Mouse (Mus musculus): ENCODE data around the gene Ltb4r1.
A peak's percentile ranks its signal among the peaks of the same experiment; 100 is the strongest.

The Ltb4r1 gene

DNA sequence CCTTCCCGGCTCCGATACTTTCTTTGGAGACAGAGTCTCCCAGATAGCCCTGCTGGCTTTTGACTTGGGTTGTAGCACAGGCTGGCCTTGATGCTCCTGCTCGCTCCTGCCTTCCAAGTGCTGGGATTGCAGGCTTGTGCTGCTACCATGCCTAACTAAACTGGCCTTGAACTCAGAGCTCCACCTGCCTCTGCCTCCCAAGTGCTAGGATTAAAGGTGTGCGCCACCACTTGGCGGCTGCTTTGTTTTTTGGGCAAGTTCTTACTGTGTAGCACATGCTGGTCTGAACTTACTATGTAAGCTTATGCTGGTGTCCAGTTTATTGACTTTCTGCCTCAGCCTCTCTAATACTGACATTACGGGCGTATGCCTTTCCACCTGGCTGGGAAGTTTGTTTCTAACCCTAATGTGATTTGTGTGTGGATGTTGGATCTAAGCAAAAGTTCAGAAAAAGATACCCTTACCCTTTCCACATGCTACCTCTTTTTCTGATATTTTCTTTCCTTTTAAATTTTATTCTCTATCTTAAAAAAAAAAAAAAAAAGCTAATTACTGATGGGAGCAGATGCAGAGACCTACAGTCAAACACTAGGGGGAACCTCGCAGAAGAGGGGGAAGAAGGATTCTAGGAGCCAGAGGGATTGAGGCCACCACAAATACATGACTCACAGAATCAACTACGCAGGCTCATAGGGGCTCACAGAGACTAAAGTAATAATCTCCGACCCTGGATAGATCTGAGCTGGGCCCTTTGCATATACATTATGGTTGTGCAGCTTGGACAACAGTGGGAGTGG is 18.5 kb upstream of the Ltb4r1 start:
- no peak for DNase-seq

DNA sequence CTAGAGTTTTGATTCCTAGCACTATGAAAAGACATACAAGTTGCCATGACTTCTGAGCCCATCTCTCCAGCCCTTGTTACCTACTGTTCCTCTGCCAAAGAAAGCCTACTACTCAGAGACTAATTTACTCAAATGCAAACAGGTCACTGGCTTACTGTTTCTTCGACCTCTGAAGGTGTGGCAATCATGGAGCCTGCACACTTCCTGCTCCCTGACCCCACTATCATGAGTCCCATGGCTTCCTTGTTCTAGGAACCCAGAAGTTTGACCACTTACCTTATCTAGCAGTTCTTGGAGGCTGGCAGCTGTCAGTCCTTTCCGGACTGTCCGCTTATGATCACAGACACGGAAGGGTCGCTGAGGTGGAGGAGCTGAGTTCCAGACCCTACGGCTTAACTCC is 8.2 kb upstream of the Ltb4r1 start:
- DNase-seq, result no peak

DNA sequence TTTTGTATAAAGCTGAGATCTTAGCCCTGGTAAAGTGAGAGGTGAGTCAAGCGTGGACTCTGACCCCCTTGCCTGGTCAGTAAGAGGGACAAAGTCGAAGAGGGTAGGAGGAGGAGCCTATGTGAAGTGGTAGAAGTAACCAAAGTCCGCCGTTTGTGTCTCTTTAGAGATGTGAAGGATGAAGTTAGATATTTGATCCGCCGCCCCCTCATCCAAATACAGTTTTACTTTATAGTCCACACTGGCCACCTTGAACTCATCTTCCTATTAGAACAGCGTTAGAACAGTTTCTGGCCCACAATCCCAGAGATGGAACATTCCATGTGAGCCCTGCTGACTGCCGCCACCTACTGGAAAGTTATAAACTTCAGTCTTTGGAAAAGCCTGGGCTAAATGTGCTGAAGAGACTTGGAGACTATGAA is 7.4 kb upstream of the Ltb4r1 start, which contains the start of gene Cideb:
Cideb (minus strand) TSS at position 96 of the 422 bp plus-strand sequence.
- no peak for DNase-seq

DNA sequence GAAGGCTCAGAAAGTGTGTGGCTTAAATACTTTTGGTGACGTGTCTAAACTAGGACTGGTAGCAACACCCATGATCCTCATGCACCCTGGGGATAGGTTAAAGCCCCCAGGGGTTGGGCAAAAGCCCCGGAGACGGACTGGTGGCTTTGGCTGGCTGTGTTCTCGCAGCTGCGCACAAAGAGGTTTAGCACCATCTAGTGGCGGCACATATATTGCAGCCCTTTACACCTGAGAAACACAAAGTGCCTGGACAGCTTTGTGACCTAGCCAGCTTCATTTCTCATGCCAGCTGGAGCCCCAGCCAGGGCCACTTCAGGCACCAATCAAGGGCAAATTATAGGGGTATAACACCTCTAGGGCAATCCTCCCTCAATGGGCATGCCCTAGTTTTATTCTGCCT is 5.6 kb upstream of the Ltb4r1 start:
- peak; percentile 85 to 91 for DNase-seq

DNA sequence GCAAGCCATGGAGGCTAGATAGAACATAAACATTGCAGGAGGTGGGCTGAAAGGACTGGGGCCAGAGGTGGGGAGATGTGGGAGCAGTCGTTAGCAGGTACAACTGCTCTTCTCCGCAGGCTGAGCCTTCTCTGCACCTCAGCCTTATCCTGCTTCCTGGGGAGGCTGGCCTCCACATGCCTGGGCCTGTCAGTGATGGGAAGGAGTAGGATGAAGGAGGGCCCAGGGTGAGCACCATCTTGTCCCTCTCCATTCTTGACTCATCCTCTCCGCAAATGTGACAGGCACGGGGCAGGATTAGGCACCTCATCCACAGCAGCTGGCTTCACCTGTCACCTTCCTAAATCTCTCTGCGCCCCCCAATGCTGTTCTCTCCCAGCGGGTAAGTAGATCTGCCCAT is 4.6 kb upstream of the Ltb4r1 start, which contains the start of gene Ltb4r2:
Ltb4r2 (plus strand) TSS at position 266 of the 400 bp plus-strand sequence.
- no peak for DNase-seq

DNA sequence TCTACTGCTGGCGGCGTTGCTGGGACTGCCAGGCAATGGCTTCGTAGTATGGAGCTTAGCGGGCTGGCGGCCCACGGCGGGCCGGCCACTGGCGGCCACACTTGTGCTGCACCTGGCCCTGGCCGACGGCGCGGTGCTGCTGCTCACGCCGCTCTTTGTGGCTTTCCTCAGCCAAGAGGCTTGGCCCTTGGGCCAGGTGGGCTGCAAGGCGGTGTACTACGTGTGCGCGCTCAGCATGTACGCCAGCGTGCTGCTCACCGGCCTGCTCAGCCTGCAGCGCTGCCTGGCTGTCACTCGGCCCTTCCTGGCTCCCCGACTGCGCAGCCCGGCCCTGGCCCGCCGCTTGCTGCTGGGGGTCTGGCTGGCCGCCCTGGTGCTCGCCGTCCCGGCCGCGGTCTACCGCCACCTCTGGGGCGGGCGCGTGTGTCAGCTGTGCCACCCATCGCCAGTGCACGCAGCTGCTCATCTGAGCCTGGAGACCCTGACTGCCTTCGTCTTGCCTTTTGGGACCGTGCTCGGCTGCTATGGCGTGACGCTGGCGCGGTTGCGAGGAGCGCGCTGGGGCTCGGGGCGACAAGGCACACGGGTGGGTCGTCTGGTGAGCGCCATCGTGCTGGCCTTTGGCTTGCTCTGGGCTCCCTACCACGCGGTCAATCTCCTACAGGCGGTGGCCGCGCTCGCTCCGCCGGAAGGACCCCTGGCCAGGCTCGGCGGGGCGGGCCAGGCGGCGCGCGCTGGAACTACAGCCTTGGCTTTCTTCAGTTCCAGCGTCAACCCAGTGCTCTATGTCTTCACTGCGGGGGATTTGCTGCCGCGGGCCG is 3.6 kb upstream of the Ltb4r1 start:
- DNase-seq, result peak; percentile 30 to 42

DNA sequence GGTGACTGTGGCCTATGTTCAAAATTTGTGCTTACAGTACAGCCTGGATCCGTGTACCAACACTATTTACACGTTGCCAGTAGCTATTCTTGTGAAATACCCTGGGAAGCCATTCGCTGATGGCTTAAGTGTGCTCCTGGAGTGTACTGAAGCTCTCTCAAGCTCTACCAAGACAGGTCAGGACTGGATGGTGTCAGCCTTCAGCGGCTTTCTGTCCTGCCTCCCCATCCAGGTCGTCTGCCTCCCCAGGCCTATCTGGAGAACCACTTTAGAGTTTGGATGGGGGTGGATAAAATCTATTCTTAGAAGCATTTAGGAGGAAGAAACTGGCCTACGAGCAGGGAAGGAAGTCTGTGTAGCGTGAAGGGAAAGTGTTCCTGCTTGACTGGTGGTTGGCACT is 2.6 kb upstream of the Ltb4r1 start:
- no peak for DNase-seq

DNA sequence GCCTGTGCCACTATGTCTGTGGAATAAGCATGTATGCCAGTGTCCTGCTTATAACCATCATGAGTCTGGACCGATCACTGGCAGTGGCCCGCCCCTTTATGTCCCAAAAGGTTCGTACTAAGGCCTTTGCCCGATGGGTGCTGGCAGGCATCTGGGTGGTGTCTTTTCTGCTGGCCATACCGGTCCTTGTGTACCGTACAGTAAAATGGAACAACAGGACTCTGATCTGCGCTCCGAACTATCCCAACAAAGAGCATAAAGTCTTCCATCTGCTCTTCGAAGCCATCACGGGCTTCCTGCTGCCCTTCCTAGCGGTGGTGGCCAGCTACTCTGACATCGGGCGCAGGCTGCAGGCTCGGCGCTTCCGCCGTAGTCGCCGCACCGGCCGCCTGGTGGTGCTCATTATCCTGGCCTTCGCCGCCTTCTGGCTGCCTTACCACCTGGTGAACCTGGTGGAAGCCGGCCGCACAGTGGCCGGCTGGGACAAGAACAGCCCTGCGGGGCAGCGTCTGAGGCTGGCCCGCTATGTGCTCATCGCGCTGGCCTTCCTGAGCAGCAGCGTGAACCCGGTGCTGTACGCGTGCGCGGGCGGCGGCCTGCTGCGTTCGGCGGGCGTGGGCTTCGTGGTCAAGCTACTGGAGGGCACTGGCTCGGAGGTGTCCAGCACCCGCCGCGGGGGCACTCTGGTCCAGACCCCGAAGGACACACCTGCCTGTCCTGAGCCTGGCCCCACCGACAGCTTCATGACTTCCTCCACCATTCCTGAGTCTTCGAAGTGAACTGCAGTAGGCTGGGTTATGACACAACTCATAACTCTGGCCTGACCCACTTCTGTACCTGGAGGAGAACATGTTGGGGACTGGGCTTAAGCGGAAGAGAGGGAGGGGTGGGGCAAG is 2.0 kb downstream of the Ltb4r1 start:
- peak; percentile 73 to 80 for DNase-seq

DNA sequence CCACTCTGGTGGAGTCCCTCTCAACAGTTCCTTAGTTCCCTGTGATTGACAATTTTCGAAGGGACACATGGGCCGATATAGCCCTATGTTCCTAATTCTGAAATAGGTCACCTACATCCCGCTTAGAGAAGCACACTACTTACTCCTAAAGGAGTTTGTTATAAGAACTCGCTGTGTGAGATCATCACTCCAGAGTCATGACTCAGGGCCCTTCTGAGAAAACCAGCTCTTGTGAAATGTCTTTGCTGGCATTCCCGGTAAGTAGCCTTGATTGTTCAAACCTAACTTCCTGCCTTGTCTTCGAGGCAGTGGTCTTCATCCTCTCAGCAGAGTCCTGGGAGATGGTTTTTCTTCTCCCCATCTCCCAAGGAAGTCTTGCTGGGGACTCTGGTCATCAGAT is 2.8 kb downstream of the Ltb4r1 start:
- no peak for DNase-seq

DNA sequence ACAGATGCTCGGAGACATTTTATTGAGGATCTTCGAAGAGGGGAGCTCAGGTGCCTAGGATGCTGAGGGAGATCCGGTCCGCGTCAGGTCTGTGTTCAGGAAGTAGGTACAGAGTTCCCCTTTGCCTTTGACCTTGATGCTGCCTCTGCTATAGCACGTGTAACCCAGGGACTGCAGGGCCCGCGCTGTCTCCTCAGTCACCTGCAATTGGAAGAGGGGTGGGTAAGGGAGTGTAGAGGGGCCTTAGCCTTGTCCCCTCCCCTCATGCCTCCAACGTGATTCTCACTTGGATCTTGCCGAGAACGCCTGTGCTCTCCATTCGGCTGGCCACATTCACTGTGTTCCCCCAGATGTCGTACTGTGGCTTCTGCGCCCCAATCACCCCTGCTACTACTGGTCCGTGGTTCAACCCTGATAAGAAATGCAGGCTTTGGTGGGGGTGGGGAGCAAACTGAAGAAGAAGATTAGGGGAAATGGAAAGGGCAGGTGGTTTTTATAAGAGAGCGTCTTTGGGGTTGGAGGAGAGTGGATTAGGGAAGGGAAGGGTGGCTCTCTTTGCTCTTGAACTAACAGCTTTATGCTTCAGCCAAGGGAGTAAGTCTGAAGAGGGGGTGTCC is 3.4 kb downstream of the Ltb4r1 start:
- no peak for DNase-seq

DNA sequence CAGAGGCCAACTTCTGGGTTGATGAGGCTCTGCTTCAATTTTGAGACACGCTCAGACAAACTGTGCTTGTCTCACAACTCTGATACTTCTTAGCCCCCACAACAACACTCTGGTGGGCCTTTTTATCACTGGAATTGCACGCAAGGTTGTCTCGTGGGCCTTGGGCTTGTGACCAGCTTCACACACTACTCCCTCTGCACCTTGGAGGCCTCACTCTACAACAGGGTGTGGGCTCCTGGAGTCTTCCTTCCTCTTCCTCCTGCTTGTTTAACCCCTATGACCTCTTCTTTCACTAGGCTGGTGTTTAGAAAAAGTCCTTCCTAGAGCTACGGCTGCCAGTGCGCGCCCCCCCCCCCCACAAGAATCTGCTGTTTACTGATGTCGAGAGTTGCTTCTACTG is 10.9 kb downstream of the Ltb4r1 start:
- no peak for DNase-seq

DNA sequence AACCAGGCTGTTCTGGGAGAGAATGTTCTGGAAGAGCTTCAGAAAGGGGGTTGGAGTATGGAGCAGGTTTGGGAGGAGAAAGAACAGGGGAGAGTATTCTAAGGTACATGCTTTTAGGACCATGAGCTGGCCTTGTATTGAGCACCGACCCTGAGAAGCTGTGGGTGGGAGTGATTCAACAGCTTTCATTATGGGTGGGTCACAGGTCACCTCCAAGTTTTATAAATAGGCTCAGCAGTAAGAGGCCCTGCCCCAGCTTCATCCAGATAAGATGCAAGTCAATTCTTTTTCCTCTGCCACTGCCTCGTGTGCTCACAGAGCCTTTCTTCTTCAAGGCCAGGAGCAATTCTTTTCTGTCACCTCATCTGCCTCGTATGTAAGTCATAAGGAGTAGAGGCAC is 11.4 kb downstream of the Ltb4r1 start:
- no peak for DNase-seq

DNA sequence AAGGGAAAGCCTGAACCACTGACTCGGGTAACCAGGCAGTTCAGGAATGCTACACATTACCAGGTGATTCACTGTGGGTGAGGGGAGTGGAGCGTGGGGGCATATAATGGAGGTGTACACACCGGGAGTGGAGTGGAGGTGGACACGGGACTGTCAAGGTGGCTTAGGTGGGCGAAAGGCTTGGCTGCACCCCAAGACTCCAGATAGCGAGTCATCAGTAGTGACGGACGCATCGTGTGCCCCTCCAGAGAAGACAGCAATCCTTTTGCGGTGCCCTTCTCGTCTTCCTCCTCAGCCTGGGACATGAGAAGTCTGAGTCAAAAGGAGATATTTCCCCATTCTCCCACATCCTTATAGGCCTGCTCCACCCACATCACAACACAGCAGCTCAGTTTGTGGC is 12.0 kb downstream of the Ltb4r1 start:
- no peak for DNase-seq

DNA sequence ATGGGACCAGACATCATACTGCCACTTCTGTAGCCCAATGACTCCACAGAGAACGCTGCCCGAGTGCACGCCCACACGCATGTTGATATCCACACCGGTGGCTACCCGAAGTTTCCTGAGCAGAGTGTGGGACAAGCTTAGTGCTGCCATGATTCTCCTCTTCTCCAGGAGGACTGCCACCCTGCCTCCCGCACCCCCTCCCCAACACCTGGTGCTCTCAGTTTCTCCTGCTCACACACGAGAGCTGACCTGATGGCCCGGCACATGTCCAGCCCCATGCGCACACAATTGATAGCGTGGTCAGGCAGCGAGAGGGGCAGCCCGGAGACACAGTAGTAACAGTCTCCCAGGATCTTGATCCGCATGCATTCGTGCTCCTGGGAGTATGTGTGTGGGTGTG is 12.9 kb downstream of the Ltb4r1 start:
- no peak for DNase-seq

DNA sequence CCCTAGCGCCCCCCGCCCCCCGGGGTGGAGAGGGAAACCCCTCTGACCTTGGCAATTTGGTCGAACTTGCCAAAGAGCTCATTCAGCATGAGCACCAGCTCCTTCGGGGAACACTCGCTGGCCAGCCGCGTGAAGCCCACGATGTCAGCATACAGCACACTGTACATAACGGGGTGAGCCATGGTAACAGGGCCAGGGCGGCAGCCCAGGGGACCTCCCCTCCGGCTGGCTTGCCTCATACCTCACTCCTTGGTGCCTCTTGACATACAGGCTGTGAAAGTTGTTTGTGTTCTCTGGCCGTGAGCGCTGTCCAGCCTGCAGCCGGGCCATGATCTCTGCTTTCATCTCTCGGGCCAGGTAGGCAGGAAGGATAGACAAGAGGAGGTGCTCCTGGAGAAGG is 13.9 kb downstream of the Ltb4r1 start:
- DNase-seq, result no peak

DNA sequence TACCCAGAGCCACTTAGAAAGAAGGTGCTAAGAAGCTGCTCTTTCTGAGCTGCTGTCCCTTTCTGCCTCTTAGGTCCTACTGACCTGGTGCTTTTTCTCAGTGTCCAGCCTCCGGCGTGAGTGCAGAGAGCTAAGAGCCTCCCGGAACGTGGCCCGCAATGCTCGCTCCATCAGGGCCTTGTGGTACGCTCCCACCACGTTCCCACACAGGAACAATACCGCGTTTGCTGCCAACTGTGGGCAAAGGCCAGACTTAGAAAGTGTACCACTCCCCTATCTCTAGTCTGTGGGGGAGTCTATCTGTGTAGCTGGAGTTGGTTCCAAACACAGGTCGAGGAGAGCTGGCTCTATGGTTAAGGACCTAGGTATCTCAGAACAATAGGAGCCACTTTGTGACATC is 15.0 kb downstream of the Ltb4r1 start:
- no peak for DNase-seq

DNA sequence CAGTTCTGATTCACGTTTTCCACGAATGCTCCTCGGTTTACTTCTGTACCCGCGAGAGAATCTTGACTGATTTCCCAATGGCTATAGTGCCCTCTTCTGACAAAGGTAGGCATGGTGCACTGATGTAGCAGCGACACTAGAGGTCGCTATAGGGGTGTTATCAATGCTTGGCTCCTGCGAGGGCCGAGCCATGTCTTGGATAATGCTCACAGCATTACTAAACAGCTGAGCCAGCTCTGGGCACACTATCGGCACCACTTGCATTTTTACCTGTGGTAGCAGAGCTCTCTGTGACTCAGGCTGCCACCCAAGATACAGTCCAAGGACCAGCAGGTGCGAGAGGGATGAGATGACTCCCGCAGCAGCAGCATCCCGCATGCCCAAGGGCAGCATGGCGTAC is 15.5 kb downstream of the Ltb4r1 start:
- peak; percentile 52 to 59 for DNase-seq

DNA sequence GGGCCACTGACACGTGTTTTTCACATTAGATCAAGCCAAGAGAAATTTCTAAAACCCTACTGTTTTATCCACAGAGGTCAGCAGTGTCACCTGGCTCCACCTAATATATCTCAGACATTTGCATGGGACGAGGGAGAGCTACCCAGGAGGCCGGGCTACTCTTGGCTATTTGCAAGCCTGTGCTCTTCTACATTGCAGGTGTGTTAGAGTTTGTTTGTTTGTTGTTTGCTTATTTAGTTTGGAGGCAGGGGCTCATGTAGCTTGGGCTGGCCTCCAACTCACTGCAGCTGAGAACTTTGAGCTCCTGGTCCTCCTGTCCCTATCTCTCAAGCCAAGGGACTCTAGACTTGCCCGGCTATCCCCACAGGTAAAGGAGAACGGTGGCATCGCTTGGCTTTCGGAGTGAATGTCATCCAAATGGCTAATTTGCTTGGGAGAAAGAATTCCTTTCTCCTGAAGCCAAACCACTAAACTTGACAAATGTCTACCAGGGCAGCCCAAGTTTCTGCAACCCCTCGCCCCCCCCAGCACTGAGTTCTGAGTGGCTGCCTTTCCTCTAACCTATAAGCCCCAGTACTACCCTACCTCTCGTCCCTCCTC is 16.7 kb downstream of the Ltb4r1 start:
- DNase-seq, result peak in 1 of 2 experiments; percentile 1

DNA sequence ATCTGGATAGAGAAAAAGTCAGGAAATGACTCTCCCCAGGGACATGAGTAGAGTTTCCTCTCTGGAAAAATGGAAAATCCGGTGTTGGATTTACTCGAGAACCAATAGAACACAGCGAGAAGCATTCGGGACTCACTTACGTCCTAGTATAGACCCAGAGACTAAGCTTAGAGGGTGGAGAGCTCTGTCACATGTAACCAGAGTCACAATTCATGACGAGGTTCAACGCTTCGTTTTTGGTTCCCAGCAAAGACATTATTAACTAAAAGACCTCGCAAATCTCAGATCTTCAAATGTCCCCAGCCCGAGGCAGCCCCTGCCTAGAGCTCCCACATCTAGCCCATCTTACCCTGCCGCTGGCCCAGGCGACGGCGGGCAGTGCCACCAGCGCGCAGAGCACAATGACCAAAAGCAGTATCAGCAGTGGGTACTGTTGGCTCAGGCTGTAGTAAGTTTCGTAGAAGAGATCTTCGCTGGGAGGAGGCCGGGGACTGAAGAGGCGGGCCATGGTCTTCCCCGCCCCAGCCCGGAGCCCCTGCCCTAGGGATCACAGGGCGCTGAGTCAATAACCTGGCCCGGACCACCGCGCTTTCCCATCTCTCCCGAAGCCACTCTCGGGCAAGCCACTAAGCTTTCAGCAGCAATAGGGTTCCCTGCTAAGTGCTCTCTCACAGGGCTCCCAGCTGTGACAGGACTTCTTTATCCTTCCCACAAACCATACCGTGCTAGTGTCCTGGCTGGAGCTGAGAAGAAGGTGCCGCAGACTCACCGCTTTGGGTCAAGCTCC is 17.6 kb downstream of the Ltb4r1 start:
- peak in 1 of 2 experiments; percentile 2 for DNase-seq

DNA sequence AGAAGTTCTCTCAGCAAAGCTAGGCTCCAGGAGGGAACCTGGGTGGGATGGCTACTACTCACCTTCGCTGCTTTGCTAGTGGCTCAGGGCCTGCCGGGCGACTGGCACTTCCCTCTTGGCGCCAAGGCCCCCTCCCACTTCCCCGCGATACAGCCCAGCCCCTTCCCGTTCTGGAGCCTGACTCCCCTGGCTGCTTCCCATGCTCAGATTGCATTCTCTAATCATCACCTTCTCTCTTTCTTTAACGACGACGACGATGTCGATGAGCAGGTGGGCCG is 18.1 kb downstream of the Ltb4r1 start, which contains the start of gene Adcy4:
Adcy4 (minus strand) TSS at position 138 of the 278 bp plus-strand sequence.
- DNase-seq, result no peak

DNA sequence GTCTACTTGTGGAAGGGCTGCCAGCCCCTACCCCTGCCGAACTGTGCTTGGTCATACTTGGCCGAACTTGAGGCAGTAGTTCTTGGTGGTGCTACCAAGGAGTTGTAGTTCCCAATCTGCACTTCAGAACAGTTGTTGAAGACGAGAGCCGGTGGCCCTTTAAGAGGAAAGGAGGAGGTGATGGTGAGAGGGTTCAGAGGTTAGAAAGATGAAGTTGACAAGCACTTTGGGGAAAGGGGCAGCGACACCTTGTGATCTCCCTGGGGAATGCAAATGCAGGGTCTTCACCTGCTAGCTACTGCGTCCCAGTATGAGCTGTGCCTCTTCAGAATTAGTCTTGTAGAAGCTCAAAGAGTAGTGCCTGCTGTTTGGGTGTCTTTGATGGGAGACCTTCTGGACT is 19.4 kb downstream of the Ltb4r1 start:
- DNase-seq, result no peak

Measured in cerebellum, postnatal 36 days (tissue).